Mouse (Mus musculus): ENCODE results near the gene Podxl. TPM values are rescaled to one million over a fixed set of nuclear protein-coding genes. Genes with fewer than 3 reads are reported as not detected.

Gene Podxl
- total RNA-seq (2014; rRNA removed) (3.0 and 3.6 TPM in 2 replicates), polyA plus RNA-seq (2012; rRNA removed) (2.1 and 2.4 TPM in 2 replicates)

DNA sequence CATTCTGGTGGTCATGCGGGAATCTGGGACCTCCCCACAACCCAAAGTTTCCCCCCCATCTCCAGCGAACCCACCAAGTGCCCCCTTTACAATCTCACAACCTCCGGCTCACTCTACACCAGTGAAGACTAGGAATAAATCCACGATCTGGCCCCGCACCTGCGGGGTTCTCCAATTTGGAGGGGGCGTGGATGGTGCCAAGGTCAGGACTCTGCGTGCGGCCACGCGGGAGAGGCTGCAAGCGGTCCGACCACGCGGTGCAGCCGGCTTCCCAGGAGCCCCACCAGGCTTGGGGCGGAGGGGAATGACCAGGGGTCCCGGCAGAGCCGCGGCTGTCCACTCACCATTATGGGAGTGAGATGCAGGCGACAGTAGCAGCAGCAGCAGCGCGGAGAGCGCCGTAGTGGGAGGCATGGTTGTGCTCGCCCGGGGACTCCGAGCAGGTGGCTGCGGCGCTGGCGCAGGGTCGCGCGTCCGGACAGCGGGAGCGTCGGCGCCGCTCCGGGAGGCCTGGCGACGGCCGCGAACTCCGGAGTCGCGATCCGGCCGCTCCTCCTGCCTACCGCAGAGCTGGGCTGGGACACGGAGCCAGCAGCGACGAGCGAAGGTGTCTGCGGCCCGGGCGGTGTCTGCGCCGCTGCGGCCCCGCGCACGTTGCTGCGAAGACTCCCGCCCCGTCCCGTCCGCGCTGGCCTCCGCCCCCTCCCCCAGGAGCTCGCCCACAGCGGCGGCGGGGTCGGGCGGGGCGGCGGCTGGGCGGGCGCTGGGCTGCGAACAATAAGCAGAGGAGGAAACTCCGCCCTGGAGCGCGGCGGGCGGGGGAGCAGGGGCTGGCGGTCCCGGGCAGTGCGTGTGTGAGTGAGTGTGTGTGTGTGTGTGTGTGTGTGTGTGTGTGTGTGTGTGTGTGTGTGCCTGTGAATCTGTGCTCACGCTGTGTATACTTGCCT lies at the start of gene Podxl:
Gene Podxl, minus strand, starts transcription at position 747 of the 947 bp plus-strand sequence.
- no peak within 1 kb of the TSS for H3K27ac ChIP-seq (replicated peaks; ENCODE audit: insufficient read depth, low read depth, low read length)
- H3K36me3 ChIP-seq (ENCODE audit: control insufficient read depth, insufficient read depth, low read length) = no peaks in the 10 kb centered on the region
- peaks cover 11% of the 10 kb centered on the region; the same call in 1 of the 2 replicates for H3K27me3 ChIP-seq (ENCODE audit: control insufficient read depth, insufficient read depth, low read length)
- H3K79me2 ChIP-seq (ENCODE audit: control insufficient read depth, insufficient read depth, low read length) = no peaks in the 10 kb centered on the region
- TF ChIP-seq POLR2A (IDR thresholded peaks at IDR 0.05; ENCODE audit: extremely low read depth, insufficient read depth, low read length) (no peak), CTCF (IDR thresholded peaks at IDR 0.05; ENCODE audit: low read depth, low read length) (no peak)
- H3K9ac ChIP-seq (ENCODE audit: low read depth, low read length) = peak within 1 kb of the TSS; percentile 63
- DNase-seq (ENCODE audit: extremely low read depth, low read depth, low spot score) = no peak
- 1% methylated on average over 90 of the region's 91 CpGs for WGBS
- H3K4me3 ChIP-seq (ENCODE audit: insufficient read depth, low read depth, low read length) = peak within 1 kb of the TSS; percentile 55
- 0 out of 2 replicates have a peak, but pooled peaks cover 4% of the 10 kb centered on the region for H3K4me1 ChIP-seq (ENCODE audit: control insufficient read depth, insufficient read depth, low read length)

DNA sequence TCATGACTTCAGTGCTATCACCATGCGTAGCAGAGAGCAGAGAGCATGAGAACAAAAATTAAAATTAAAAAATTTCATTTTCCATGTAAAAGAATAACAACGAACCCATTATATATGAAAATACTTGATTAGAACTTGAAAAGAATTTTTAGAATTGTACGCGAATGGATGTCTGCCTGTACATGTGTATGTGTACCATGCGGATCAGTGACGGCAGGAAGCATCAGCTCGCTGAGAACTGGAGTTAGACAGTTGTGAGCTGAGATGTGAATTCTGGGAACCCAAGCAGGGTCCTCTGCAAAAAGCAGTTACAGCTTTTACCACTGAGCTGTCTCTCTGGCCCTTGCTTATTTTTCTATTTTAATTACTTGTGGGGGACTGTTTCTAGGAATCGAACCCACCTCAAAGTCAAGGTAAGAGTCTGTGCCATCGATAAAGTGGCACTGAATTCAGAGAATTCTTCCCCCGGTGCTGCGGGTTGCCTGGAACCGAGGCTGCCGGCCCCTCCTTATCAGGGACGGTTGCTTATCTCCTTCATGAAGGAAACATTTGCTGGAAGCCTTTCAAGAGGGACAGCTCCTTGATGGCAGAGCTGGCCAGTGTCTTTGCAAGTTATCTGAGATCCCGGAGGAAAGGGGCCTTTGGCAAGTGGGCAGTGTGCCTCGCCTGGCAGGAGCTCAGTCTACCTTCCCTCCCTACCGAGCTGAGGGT lies 48.9 kb upstream of the Podxl start:
- H3K4me3 ChIP-seq (ENCODE audit: insufficient read depth, low read depth, low read length) = no peak overlapping the region
- WGBS = 48% methylated on average over 17 of the region's 17 CpGs

DNA sequence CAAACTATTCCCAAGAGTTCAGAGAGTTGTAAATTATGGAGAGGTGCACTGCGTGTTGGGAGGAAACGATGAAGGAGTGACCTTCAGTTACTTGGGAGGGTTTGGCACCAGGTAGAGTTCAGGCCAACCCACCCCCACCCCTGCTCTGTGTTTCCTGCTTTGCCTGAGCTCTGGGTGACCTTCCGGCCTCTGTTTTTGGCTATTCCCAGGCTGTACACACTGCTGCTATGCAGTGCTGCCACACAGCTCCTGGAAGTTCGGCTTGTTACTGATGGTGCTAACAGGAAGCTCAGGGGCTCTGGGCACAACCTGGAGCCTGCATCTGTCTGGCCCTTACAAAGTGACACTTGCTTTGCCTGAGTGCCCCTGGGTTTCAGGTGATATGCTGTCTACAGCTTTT lies 42.6 kb upstream of the Podxl start:
- Histone ChIP-seq H3K4me3 (ENCODE audit: insufficient read depth, low read depth, low read length) (no peak overlapping the region), H3K36me3 (ENCODE audit: control insufficient read depth, insufficient read depth, low read length) (no peaks in the 10 kb centered on the region), H3K4me1 (ENCODE audit: control insufficient read depth, insufficient read depth, low read length) (no peaks in the 10 kb centered on the region), H3K27me3 (ENCODE audit: control insufficient read depth, insufficient read depth, low read length) (no peaks in the 10 kb centered on the region), H3K9ac (ENCODE audit: low read depth, low read length) (no peak overlapping the region), H3K79me2 (ENCODE audit: control insufficient read depth, insufficient read depth, low read length) (no peaks in the 10 kb centered on the region), H3K27ac (replicated peaks; ENCODE audit: insufficient read depth, low read depth, low read length) (no peak overlapping the region)
- WGBS = 68% methylated on average over 4 of the region's 4 CpGs
- TF ChIP-seq CTCF (IDR thresholded peaks at IDR 0.05; ENCODE audit: low read depth, low read length) = no peak
- TF ChIP-seq POLR2A (IDR thresholded peaks at IDR 0.05; ENCODE audit: extremely low read depth, insufficient read depth, low read length) = no peak
- no peak for DNase-seq (ENCODE audit: extremely low read depth, low read depth, low spot score)

More for the DNA sequence above, 48.9 kb upstream of the Podxl start:
- H3K9ac ChIP-seq (ENCODE audit: low read depth, low read length) = no peak overlapping the region
- H3K36me3 ChIP-seq (ENCODE audit: control insufficient read depth, insufficient read depth, low read length) = no peaks in the 10 kb centered on the region
- no peaks in the 10 kb centered on the region for H3K79me2 ChIP-seq (ENCODE audit: control insufficient read depth, insufficient read depth, low read length)
- TF ChIP-seq CTCF (IDR thresholded peaks at IDR 0.05; ENCODE audit: low read depth, low read length) = no peak
- TF ChIP-seq POLR2A (IDR thresholded peaks at IDR 0.05; ENCODE audit: extremely low read depth, insufficient read depth, low read length) = no peak
- no peak overlapping the region for H3K27ac ChIP-seq (replicated peaks; ENCODE audit: insufficient read depth, low read depth, low read length)
- H3K27me3 ChIP-seq (ENCODE audit: control insufficient read depth, insufficient read depth, low read length) = no peaks in the 10 kb centered on the region
- DNase-seq (ENCODE audit: extremely low read depth, low read depth, low spot score) = no peak
- peaks cover 1% of the 10 kb centered on the region; the same call in 1 of the 2 replicates for H3K4me1 ChIP-seq (ENCODE audit: control insufficient read depth, insufficient read depth, low read length)

DNA sequence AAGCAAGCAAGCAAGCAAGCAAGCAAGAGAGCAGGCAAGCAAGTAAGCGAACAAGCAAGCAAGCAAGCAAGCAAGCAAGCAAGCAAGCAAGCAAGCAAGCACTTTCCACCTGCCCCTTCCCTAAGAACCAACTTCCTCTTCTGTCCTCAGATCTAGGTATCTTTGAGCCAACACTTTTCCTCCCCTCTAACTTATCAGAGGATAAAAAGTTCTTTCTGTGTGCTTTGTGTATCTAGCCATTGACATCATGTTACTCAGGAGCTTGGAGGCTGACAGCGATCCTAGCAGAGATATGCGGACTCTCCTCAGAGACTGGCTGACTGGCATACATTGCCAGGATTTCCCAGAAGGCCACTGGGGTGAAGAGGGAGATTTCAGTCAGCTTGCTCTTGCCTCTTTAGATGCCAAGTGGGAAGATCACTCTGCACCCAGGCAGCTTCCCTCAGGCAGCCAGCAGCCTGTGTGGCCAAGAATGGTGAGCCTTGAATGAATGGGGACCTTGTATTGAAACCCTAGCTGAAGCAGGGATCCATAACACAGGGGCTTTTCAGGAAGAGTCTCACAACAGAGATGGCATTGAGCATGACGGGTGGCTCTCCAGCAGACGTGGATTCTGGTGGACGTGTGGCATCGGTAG lies 41.0 kb upstream of the Podxl start:
- Histone ChIP-seq H3K27ac (replicated peaks; ENCODE audit: insufficient read depth, low read depth, low read length) (no peak overlapping the region), H3K4me3 (ENCODE audit: insufficient read depth, low read depth, low read length) (no peak overlapping the region), H3K9ac (ENCODE audit: low read depth, low read length) (no peak overlapping the region), H3K36me3 (ENCODE audit: control insufficient read depth, insufficient read depth, low read length) (no peaks in the 10 kb centered on the region), H3K79me2 (ENCODE audit: control insufficient read depth, insufficient read depth, low read length) (no peaks in the 10 kb centered on the region), H3K4me1 (ENCODE audit: control insufficient read depth, insufficient read depth, low read length) (no peaks in the 10 kb centered on the region), H3K27me3 (ENCODE audit: control insufficient read depth, insufficient read depth, low read length) (no peaks in the 10 kb centered on the region)
- DNase-seq (ENCODE audit: extremely low read depth, low read depth, low spot score) = no peak
- no peak for TF ChIP-seq CTCF (IDR thresholded peaks at IDR 0.05; ENCODE audit: low read depth, low read length)
- TF ChIP-seq POLR2A (IDR thresholded peaks at IDR 0.05; ENCODE audit: extremely low read depth, insufficient read depth, low read length) = no peak
- WGBS = 92% methylated on average over 7 of the region's 7 CpGs

DNA sequence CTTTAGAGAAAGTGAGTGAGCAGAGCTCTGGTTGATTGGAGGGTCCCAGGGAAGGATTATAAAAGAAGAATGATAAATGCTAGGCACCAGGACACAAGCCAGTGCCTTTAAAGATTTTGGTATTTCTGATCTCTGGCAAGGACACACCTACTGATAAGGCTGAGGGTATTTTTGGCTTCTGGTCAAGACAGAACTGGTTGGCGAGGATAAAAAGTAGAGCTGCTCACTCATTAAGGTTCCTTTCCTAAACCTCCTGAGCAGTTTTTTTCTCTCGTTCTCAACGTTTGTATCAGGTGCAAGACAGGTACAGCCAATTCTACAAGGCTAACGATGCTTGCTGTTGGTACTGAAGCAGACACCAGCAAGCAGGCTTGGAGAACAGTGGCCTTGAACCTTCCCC lies 38.7 kb upstream of the Podxl start:
- TF ChIP-seq CTCF (IDR thresholded peaks at IDR 0.05; ENCODE audit: low read depth, low read length) (no peak), POLR2A (IDR thresholded peaks at IDR 0.05; ENCODE audit: extremely low read depth, insufficient read depth, low read length) (no peak)
- Histone ChIP-seq H3K4me3 (ENCODE audit: insufficient read depth, low read depth, low read length) (no peak overlapping the region), H3K4me1 (ENCODE audit: control insufficient read depth, insufficient read depth, low read length) (no peaks in the 10 kb centered on the region), H3K36me3 (ENCODE audit: control insufficient read depth, insufficient read depth, low read length) (no peaks in the 10 kb centered on the region), H3K9ac (ENCODE audit: low read depth, low read length) (no peak overlapping the region), H3K27me3 (ENCODE audit: control insufficient read depth, insufficient read depth, low read length) (no peaks in the 10 kb centered on the region), H3K27ac (replicated peaks; ENCODE audit: insufficient read depth, low read depth, low read length) (no peak overlapping the region), H3K79me2 (ENCODE audit: control insufficient read depth, insufficient read depth, low read length) (no peaks in the 10 kb centered on the region)
- 64% methylated on average over 4 of the region's 4 CpGs for WGBS
- DNase-seq (ENCODE audit: extremely low read depth, low read depth, low spot score) = no peak
